Mouse (Mus musculus) forebrain, embryonic 13.5 days (tissue): Measurements from ENCODE around the gene Abhd16a. TPM values are rescaled to one million over a fixed set of nuclear protein-coding genes. Genes with fewer than 3 reads are reported as not detected.

Experiments used
- ATAC-seq: fragments of 200-750 bp; cut with Nextera tagmentation; 2 replicates; pipeline ENCODE4 v1.8.0; 2017
- H3K27ac ChIP-seq: fragments of 300-500 bp; sonication (generic); 2 replicates; pipeline ENCODE4 v1.5.1; 2015; ENCODE audit warnings: inconsistent platforms, mild to moderate bottlenecking, moderate library complexity
- H3K27me3 ChIP-seq: fragments of 300-500 bp; sonication (generic); 2 replicates; pipeline ENCODE4 v1.6.1; 2015; ENCODE audit warnings: mild to moderate bottlenecking, inconsistent platforms
- H3K36me3 ChIP-seq: fragments of 300-500 bp; sonication (generic); 2 replicates; pipeline ENCODE4 v1.6.1; 2015; ENCODE audit warnings: mild to moderate bottlenecking, inconsistent platforms; ENCODE audit not compliant: poor library complexity, severe bottlenecking
- H3K4me1 ChIP-seq: fragments of 300-500 bp; sonication (generic); 2 replicates; pipeline ENCODE4 v1.6.1; 2015; ENCODE audit warnings: inconsistent platforms
- H3K4me2 ChIP-seq: fragments of 300-500 bp; sonication (generic); 2 replicates; pipeline ENCODE4 v1.6.1; 2015; ENCODE audit warnings: inconsistent platforms, mild to moderate bottlenecking, moderate library complexity
- H3K4me3 ChIP-seq: fragments of 300-500 bp; sonication (generic); 2 replicates; pipeline ENCODE4 v1.5.1; 2015; ENCODE audit warnings: mild to moderate bottlenecking, inconsistent platforms
- H3K9ac ChIP-seq: fragments of 300-500 bp; sonication (generic); 2 replicates; pipeline ENCODE4 v1.6.1; 2015; ENCODE audit warnings: mild to moderate bottlenecking, inconsistent platforms
- H3K9me3 ChIP-seq: fragments of 300-500 bp; sonication (generic); replicated peaks from 2 replicates; pipeline ENCODE4 v1.6.1; 2016; ENCODE audit warnings: inconsistent platforms
- WGBS: fragments of 180-500 bp; shearing (Covaris S2); methylation state at CpG from one replicate; pipeline ENCODE4 v1.1.7; 2015; 5-methylcytosine and 5-hydroxymethylcytosine counted together
- polyA plus RNA-seq: library from polyadenylated mRNA; unstranded; fragments of >200 nt; fragmentation: Nextera tagmentation; extraction: Ambion mirVana; gene quantifications from 2 replicates; pipeline ENCODE4 v1.2.1, GENCODE M21; 2015

Gene Abhd16a
- polyA plus RNA-seq, 1 experiment from 2014 or later: 74.9 TPM

DNA sequence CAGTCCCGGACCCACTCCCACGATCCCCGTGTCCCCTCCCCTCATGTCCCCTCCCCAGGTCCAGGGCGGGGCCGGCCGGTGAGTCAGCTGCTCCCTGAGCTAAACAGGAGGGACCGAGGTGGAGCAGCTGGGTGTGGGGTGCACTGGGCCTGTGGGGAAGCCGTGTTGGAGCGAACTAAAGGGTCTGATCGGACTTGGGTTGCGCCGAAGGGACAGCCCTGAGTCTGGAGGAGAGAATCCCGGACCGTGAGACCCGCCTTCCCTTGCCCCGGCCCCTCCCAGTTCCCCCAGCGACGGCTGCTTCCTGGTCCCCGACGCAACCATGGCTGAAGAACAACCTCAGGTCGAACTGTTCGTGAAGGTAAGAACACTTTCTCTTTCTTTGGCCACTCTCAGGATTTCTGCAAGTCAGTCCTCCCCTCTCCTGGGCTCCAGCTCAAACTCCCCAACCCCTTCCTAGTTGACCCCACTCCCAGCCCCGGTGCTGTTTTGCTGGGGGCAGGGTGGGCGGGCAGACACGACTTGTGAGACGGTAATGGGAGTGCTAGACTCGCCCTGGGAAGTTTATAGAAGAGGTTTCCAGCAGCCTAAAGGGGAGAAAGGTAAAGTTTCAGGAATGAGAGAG, 38.8 kb upstream of the Abhd16a start:
- H3K27me3 ChIP-seq: no peaks in the 10 kb centered on the region
- peak overlapping the region; percentile 72 for H3K4me2 ChIP-seq
- peaks cover 56% of the 10 kb centered on the region for H3K4me1 ChIP-seq
- no peak for ATAC-seq
- H3K27ac ChIP-seq: peak overlapping the region; percentile 90
- 1% methylated on average over 27 of the region's 27 CpGs for WGBS
- H3K9me3 ChIP-seq: no peaks in the 10 kb centered on the region
- H3K9ac ChIP-seq: peak overlapping the region; percentile 80
- H3K36me3 ChIP-seq: peaks cover 26% of the 10 kb centered on the region
- H3K4me3 ChIP-seq: peak overlapping the region; percentile 48

GRCm38 (mm10) chr17:35051156-35052086, 37.6 kb upstream of the Abhd16a start:
- 2% methylated on average over 21 of the region's 21 CpGs for WGBS
- peak; percentile 39 for ATAC-seq
- no peaks in the 10 kb centered on the region for H3K27me3 ChIP-seq
- peak overlapping the region; percentile 93 for H3K27ac ChIP-seq
- peaks cover 37% of the 10 kb centered on the region for H3K36me3 ChIP-seq
- H3K9ac ChIP-seq: peak overlapping the region; percentile 80
- peak overlapping the region; percentile 72 for H3K4me2 ChIP-seq
- H3K4me1 ChIP-seq: peaks cover 47% of the 10 kb centered on the region
- H3K9me3 ChIP-seq: no peaks in the 10 kb centered on the region
- peak overlapping the region; percentile 48 for H3K4me3 ChIP-seq

GRCm38 (mm10) chr17:35052271-35052798, 36.7 kb upstream of the Abhd16a start:
- peak overlapping the region; percentile 80 for H3K9ac ChIP-seq
- H3K9me3 ChIP-seq: no peaks in the 10 kb centered on the region
- peak overlapping the region; percentile 93 for H3K27ac ChIP-seq
- H3K4me2 ChIP-seq: peak overlapping the region; percentile 72
- peak overlapping the region; percentile 48 for H3K4me3 ChIP-seq
- no peaks in the 10 kb centered on the region for H3K27me3 ChIP-seq
- H3K4me1 ChIP-seq: peaks cover 40% of the 10 kb centered on the region
- no peak for ATAC-seq
- H3K36me3 ChIP-seq: peaks cover 41% of the 10 kb centered on the region
- WGBS: 73% methylated on average over 11 of the region's 12 CpGs

GRCm38 (mm10) chr17:35055691-35056495, 33.2 kb upstream of the Abhd16a start:
- 90% methylated on average over 7 of the region's 7 CpGs for WGBS
- Histone ChIP-seq H3K9me3 (no peaks in the 10 kb centered on the region), H3K27ac (no peak overlapping the region), H3K4me2 (no peak overlapping the region), H3K36me3 (peaks cover 54% of the 10 kb centered on the region), H3K9ac (no peak overlapping the region), H3K27me3 (no peaks in the 10 kb centered on the region), H3K4me3 (no peak overlapping the region), H3K4me1 (peaks cover 36% of the 10 kb centered on the region)
- ATAC-seq: no peak

- no peak overlapping the region for H3K4me2 ChIP-seq
- H3K4me1 ChIP-seq: peaks cover 34% of the 10 kb centered on the region
- 85% methylated on average over 3 of the region's 3 CpGs for WGBS
- no peaks in the 10 kb centered on the region for H3K27me3 ChIP-seq
- no peak overlapping the region for H3K4me3 ChIP-seq
- H3K9me3 ChIP-seq: no peaks in the 10 kb centered on the region
- no peak for ATAC-seq
- H3K27ac ChIP-seq: no peak overlapping the region
- no peak overlapping the region for H3K9ac ChIP-seq
- H3K36me3 ChIP-seq: peaks cover 64% of the 10 kb centered on the region
Measured at GRCm38 (mm10) chr17:35057090-35057489, 32.0 kb upstream of the Abhd16a start.

GRCm38 (mm10) chr17:35058316-35058715, 30.7 kb upstream of the Abhd16a start:
- H3K9ac ChIP-seq: no peak overlapping the region
- peaks cover 3% of the 10 kb centered on the region; the same call in 1 of the 2 replicates for H3K27me3 ChIP-seq
- H3K4me3 ChIP-seq: peak overlapping the region; percentile 79
- H3K36me3 ChIP-seq: peaks cover 65% of the 10 kb centered on the region
- peaks cover 30% of the 10 kb centered on the region for H3K4me1 ChIP-seq
- 78% methylated on average over 9 of the region's 9 CpGs for WGBS
- H3K4me2 ChIP-seq: peak overlapping the region; percentile 91
- 0 out of 2 replicates have a peak, but pooled peaks have one; percentile 0 for ATAC-seq
- peak overlapping the region; percentile 94; the same call in 1 of the 2 replicates for H3K27ac ChIP-seq
- no peaks in the 10 kb centered on the region for H3K9me3 ChIP-seq

DNA sequence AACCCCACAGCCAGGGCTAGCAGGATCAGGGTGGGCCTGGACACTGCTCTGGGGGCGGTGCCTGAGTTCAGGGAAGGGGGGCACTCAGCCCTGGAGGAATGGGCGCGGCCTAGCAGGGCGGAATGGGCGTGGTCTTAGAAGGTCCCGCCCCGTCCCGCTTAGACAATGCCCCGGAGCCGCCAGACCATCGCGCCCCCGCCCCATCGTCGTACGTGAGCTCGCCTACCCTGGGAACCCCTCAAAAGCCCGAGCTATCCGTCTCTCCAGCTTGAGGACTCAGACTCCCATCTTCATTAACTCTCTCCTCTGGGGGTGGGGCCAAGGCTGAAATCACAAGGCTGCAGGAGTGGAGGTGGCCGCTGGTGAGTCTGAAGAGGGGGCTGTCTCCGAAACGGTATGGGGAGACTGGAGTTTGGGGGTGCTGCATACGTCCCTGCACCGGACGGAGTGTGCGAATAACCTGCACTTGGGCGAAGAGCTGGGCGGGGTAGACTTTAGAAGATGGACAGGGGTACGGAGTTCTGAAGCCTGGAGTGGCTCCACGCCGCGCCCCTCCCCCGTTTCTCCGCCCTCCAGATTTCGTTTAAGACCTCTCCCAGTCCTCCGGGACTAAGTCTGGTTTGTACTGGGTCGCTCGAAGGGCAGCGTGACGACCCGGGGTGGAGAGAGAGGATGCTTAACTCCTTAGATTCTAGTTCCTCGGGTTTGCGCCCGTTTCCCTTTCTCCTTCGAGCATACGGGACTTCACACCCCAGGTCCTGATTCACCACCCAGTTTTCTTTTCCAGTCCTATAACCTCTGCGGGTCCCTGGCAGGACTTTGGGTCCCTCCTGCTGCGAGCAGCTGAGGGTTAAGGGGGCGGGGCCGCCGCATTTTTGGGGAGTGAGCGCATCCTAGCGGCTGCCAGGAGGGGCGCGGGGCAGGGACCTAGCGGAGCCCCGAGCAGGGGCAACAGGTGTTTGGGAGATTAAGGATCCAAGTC, 29.9 kb upstream of the Abhd16a start, which contains the start of gene Ddah2:
Gene Ddah2 (plus strand): TSS at position 125 of the 982 bp plus-strand sequence.
- Histone ChIP-seq H3K4me3 (peak within 1 kb of the TSS; percentile 79), H3K9ac (peak within 1 kb of the TSS; percentile 90), H3K4me2 (peak within 1 kb of the TSS; percentile 91), H3K36me3 (peaks cover 59% of the 10 kb centered on the region), H3K4me1 (peaks cover 32% of the 10 kb centered on the region), H3K27ac (peak within 1 kb of the TSS; percentile 94), H3K9me3 (no peaks in the 10 kb centered on the region), H3K27me3 (peaks cover 12% of the 10 kb centered on the region)
- ATAC-seq: peak; percentile 92
- under 1% methylated on average over 57 of the region's 57 CpGs for WGBS

DNA sequence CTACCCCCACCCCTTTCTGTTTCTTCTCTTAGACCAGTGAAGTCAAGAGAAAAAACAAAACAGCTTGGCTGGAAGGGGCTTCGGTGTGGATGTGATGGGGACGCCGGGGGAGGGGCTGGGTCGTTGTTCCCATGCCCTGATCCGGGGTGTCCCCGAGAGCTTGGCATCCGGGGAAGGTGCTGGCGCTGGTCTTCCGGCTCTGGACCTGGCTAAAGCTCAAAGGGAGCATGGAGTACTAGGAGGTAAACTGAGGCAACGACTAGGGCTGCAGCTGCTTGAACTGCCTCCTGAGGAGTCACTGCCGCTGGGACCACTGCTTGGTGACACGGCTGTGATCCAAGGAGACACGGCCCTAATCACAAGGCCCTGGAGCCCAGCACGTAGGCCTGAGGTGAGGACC, 29.0 kb upstream of the Abhd16a start:
- 23% methylated on average over 14 of the region's 14 CpGs for WGBS
- no peaks in the 10 kb centered on the region for H3K9me3 ChIP-seq
- H3K27me3 ChIP-seq: peaks cover 21% of the 10 kb centered on the region
- H3K4me2 ChIP-seq: peak overlapping the region; percentile 91
- peak overlapping the region; percentile 90 for H3K9ac ChIP-seq
- peak overlapping the region; percentile 79 for H3K4me3 ChIP-seq
- H3K4me1 ChIP-seq: peaks cover 40% of the 10 kb centered on the region
- peak overlapping the region; percentile 94; the same call in 1 of the 2 replicates for H3K27ac ChIP-seq
- 0 out of 2 replicates have a peak, but pooled peaks have one; percentile 1 for ATAC-seq
- H3K36me3 ChIP-seq: peaks cover 53% of the 10 kb centered on the region

DNA sequence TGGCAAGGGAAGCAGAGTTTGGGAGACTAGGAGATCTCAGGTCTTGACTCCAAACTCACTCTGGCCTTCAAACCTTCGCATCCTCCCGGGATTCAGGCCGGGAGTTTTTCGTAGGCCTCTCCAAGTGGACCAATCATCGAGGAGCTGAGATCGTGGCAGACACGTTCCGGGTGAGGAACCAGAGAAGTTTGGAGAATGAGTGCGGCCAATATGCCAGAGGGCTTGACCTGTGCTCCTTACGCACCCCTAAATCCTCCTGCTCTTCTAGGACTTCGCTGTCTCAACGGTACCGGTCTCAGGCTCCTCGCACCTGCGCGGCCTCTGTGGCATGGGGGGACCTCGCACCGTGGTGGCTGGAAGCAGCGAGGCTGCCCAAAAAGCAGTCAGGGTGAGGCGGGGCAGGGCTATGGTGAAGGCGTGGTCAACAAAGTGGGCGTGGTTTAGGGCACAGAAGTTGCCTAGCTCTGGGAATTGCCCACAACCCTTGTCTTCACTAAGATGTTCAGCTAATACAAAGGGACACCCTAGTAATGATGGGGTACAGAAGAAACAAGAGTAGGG, 28.2 kb upstream of the Abhd16a start:
- Histone ChIP-seq H3K4me1 (peaks cover 47% of the 10 kb centered on the region), H3K27me3 (peaks cover 28% of the 10 kb centered on the region), H3K4me2 (peak overlapping the region; percentile 91), H3K9ac (peak overlapping the region; percentile 90), H3K4me3 (peak overlapping the region; percentile 79), H3K27ac (no peak overlapping the region), H3K36me3 (peaks cover 47% of the 10 kb centered on the region), H3K9me3 (no peaks in the 10 kb centered on the region)
- WGBS: 60% methylated on average over 22 of the region's 22 CpGs
- ATAC-seq: no peak

- no peaks in the 10 kb centered on the region for H3K9me3 ChIP-seq
- H3K36me3 ChIP-seq: peaks cover 42% of the 10 kb centered on the region
- WGBS: 78% methylated on average over 8 of the region's 8 CpGs
- peak overlapping the region; percentile 43 for H3K9ac ChIP-seq
- peak overlapping the region; percentile 79; the same call in 1 of the 2 replicates for H3K4me3 ChIP-seq
- no peak for ATAC-seq
- H3K4me1 ChIP-seq: peaks cover 47% of the 10 kb centered on the region
- peak overlapping the region; percentile 91; the same call in 1 of the 2 replicates for H3K4me2 ChIP-seq
- H3K27ac ChIP-seq: no peak overlapping the region
- peaks cover 33% of the 10 kb centered on the region for H3K27me3 ChIP-seq
Measured at GRCm38 (mm10) chr17:35061299-35061698, 27.8 kb upstream of the Abhd16a start.
